Comparison of ENCODE assay signal across 27 mouse cellular contexts in genomic region chr12:111243733-111244132, GRCm38 (mm10). TPM values are rescaled to one million over a fixed set of nuclear protein-coding genes. Genes with fewer than 3 reads are reported as not detected.
"Had no signal": no experiment of that assay in that cellular context is flagged by ENCODE, and none has a peak within 500 bp of the region (broad histone marks: within the 10 kb centered on the region; RNA-seq: fewer than 3 reads in every experiment).

No protein-coding gene starts in this region.

- H3K4me1 ChIP-seq: lung, embryonic 15.5 days; midbrain, embryonic 13.5 days; midbrain, embryonic 15.5 days; stomach, embryonic 15.5 days had no signal

- H3K4me2 ChIP-seq: lung, embryonic 15.5 days; midbrain, embryonic 11.5 days; midbrain, embryonic 13.5 days; midbrain, embryonic 15.5 days; neural tube, embryonic 13.5 days; neural tube, embryonic 15.5 days; stomach, embryonic 15.5 days had no signal

- H3K4me3 ChIP-seq: lung, embryonic 15.5 days; megakaryocyte, embryonic 14.5 days; midbrain, embryonic 13.5 days; midbrain, embryonic 15.5 days; neural tube, embryonic 13.5 days; neural tube, embryonic 15.5 days; stomach, embryonic 15.5 days had no signal

- H3K27me3 ChIP-seq: lung, embryonic 15.5 days; megakaryocyte, embryonic 14.5 days; midbrain, embryonic 13.5 days; midbrain, embryonic 15.5 days; neural tube, embryonic 13.5 days; neural tube, embryonic 15.5 days; stomach, embryonic 15.5 days had no signal

- H3K27ac ChIP-seq: lung, embryonic 15.5 days; macrophage; midbrain, embryonic 13.5 days; midbrain, embryonic 15.5 days; neural tube, embryonic 13.5 days; neural tube, embryonic 15.5 days; stomach, embryonic 15.5 days; stomach, postnatal 0 days had no signal

- DNase-seq: liver, postnatal 0 days; lung, adult 2 months; lung, postnatal 14 days; lung, postnatal 36 days; retina, postnatal 1 day; right cerebral cortex, adult 18-20 months; right cerebral cortex, postnatal 25 days; thymus, adult 2 months; thymus, postnatal 25 days; thymus, postnatal 4 days had no signal

- H3K36me3 ChIP-seq: lung, embryonic 15.5 days had no signal

RNA-seq across cellular contexts. Expression of gene Amn, which starts 27.2 kb away (rescaled TPM):
- total RNA-seq: megakaryocyte progenitor cell, adult 5-6 weeks; monocyte, adult 5-6 weeks had no signal
- polyA plus RNA-seq: macrophage; neural tube, embryonic 11.5 days had no signal

RNA-seq across cellular contexts. Expression of gene 4930595D18Rik, which starts 59.4 kb away (rescaled TPM):
- total RNA-seq: megakaryocyte progenitor cell, adult 5-6 weeks; midbrain, postnatal 0 days; monocyte, adult 5-6 weeks had no signal
- polyA plus RNA-seq: liver, postnatal 0 days; lung, adult 2 months; lung, embryonic 15.5 days; lung, postnatal 0 days; macrophage; midbrain, embryonic 11.5 days; midbrain, embryonic 13.5 days; neural tube, embryonic 11.5 days; neural tube, embryonic 13.5 days; neural tube, embryonic 15.5 days; spleen, adult 2 months; stomach, embryonic 15.5 days; stomach, postnatal 0 days; thymus, adult 2 months; urinary bladder, adult 2 months had no signal
